Mouse (Mus musculus) left cerebral cortex, postnatal 36 days (tissue): ENCODE measurements around the gene Cd300a. TPM values are rescaled to one million over a fixed set of nuclear protein-coding genes. Genes with fewer than 3 reads are reported as not detected.
A peak's percentile ranks its signal among the peaks of the same experiment; 100 is the strongest.

Experiments
- DNase-seq, 2 experiments: peaks; one replicate each; pipeline ENCODE4 v3.0.0; 2021 to 2022; ENCODE audit warnings: low spot score in 2 of 2, mixed read lengths in 1 of 2
- intact Hi-C: fragments of 180-260 bp; cut with DNase I; formaldehyde crosslinking; loops from one replicate; pipeline ENCODE4 v1.15.1; 2025
- total RNA-seq, 2 experiments: library from RNA; stranded (reverse); gene quantifications; 2 replicates each; pipeline ENCODE4 v1.2.3; 2021

The Cd300a gene
- under 1 TPM; 0.42 to 0.61 TPM for total RNA-seq

DNA sequence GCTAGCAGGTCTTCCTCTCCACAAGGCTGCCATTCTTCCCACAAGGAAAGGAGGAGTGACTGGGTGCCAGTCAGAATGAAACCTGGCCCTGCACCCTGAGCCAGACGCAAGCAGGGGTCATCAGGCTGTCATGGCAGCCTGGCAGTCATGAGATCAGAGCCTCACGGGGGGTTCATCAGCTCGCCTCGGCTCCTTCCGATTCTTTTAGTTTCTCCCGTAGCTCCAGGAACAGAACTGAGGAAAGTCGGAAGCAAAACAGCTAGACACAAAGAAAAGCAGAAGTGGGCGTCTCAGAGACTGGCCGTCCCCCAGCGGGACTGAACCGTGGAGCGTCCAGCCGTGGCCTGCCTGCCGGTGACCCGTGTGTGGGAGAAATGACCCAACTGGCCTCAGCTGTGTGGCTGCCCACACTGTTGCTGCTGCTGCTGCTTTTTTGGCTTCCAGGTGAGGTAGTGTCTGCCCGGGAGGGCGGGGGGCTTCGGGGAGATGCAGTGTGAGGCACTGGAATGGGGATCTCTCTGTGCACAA, at the start of gene Cd300a:
Gene Cd300a, plus strand, starts transcription at position 51 of the 528 bp plus-strand sequence.
- intact Hi-C loops = no loop called here

DNA sequence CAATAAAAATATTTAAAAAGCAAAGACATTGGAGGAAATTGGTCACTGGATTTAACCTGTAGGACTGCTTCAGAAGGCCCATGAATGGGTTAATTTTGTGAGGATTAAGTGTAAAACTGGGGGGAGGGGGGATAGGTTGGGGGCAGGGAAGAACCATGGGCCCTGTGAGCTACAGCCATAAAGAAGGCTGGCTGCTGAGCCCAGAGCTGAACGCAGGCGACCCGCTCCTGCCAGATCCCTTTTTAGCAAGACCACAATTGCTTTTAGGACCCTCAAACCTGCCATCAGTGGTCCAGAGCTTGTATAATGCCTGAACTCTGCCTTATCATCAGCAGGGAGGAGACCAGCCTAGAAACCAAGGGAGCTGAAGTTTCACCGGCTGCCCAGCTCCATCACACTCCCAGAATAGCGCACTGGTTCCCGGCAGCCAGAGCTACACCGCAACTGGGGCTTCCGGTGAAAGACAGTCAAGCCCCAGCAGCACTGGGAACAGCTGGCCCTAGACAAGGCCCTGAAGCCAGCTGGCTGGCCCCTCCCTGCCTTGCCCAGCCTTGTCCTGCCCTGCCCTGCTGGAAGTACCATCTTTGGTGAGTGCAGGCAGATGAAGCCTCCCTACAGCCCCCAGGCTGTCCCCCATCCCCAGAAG, 45.9 kb upstream of the Cd300a start:
- no peak for DNase-seq
- intact Hi-C loops = no loop called here

More for the DNA sequence above, at the start of gene Cd300a:
- DNase-seq = no peak

DNA sequence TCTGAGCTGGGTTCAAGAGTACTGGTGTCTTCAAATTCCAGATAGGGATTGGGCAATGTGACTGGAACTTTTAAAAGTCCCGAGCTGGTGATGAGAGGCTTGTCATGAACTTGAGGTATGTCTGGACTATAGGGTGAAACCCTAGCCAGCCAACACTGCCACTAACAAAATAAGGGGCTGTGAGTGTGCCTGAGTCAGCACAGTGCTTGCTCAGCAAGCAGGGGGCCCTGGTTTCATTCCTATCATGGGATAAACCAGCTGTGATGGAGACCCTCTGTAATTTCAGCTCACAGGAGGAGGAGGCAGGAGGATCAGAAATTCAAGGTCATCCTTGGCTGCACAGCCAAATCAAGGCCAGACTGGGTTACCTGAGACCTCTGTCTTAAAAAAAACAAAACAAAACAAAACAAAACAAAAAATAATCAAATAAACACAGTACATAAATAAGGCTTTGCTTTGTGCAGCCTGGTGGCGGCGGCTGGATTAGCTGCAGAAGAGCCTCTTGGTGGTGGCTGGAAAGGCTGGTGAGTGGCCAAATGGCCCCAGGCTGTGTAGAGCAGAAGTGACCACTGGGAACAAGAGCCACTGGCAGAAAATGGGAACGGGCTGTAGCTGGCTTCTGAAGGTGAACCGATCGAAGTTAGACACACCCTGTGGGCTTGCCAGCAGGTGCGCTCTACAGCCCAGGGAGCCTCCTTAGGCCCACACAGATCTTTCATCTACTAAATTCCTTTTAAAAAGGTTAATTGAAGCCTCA, 45.2 kb upstream of the Cd300a start:
- intact Hi-C loops = no loop called here
- DNase-seq = no peak

DNA sequence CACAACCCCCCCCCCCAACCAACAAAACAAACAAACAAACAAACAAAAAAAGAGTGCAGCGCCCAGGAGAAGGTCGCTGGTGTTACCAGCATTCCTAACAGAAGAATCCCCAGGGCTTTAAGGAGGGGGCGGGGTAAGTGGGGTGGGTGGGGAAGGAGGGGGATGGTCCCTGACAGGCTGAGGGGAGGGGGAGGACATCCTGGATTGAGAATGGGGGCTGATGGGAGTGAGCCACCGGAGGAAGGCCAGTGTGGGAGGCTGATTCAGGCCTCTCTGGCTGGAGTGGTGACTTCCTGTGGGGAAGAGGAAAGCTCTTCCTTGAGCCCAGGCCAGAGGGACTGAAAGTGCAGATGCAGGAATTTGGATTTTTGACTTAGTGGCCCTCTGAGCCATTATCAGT, 43.5 kb upstream of the Cd300a start:
- intact Hi-C loops = no loop called here
- DNase-seq = no peak

DNA sequence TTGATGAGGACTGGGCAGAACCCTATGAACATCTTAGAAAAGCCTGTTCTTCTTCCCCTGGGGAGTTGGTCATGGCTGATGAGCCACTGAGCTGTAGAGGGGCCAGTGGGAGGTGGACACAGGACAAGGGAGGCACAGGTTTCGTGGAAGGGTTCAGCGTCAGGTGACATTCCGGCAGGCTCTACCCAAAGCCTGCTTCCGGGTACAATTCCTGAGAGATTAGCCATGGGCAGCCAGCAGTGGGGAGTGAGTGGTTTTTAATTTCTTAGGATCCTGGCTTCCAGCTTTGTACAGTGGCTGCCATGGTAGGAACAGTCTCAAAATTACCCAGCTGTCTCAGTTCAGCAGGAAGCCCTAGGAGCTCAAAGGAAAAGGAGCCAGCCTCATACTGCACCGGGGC, 42.8 kb upstream of the Cd300a start:
- no peak for DNase-seq
- intact Hi-C loops = no loop called here

DNA sequence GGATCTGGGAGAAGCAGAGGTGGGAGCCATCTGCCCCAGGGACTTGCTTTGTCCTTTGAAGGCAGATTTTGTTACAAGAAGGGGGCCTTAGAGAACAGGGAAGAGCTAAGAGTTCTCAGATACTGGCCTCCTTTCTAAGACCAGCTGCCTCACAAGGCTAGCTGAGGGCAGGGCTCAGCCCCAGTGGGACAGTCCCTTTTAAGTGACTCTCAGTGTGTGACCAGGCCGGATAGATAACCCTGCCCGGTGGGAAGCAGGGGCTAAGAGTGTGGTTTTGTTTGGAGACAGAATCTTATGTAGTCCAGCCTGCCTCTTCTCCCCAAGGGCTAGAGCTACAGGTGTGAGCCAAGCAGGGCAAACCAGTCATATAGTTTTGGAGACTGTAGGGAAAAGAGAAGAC, 40.3 kb upstream of the Cd300a start:
- intact Hi-C loops = no loop called here
- DNase-seq = no peak

DNA sequence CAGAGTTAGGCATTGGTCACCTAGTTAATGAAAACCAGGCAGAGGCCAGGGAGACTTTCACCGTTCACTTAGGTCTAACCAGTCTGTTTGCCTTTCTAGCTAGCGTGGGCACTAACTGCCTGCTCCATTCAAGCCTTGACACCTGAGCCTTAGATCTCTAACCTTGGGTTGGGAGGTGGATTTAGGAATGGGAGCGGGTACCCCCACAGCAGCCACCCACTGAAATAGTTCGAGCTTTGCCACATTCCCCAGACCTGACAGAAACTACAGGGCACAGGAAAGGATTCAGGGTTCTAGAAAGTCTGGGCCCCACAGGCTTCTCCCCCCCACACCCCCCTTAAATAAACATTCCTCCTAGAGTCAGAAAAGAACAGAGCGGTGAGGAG, 39.8 kb upstream of the Cd300a start:
- no peak for DNase-seq
- intact Hi-C loops = no loop called here

DNA sequence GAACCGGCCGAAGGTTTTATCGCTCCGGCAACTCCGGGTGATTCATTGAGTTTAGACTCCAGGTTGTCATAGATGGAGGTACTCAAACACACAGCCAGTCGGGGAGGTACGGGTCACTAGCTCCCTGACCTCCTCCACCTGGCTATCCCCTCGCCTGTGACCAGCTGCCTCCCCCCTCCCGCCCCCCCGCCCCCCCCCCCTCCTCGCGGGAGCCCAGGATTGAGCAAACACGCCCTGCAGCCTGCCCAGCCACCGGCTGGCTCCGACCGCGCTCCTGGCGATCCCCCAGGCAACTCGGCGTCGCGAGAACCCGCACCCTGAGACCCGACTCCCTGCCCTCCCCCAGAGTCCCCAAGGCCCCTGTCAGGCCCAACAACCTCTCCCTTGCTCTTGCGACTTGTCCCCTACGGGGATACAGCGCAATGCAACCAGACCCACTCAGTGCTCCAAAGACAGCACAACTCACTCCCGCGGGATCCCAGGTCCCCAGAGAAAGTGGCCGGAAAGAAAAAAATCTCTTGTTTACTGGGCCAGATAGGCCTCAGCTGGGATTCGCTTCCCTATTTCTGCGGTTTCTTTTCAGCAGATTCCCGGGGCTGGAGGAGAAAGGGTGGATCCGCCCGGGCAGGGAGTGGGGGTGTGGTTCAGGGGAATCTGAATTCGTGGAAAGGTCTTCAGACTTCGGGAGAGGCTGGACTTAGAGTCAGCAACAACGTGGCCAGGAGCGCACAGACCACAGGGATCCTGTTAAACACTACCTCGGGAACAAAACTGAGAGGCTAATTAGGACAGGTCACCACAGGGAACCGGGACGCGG, 39.2 kb upstream of the Cd300a start, which contains the start of gene Gprc5c:
Gene Gprc5c, plus strand, starts transcription at position 701 of the 817 bp plus-strand sequence.
- no peak for DNase-seq
- intact Hi-C loops = no loop called here

DNA sequence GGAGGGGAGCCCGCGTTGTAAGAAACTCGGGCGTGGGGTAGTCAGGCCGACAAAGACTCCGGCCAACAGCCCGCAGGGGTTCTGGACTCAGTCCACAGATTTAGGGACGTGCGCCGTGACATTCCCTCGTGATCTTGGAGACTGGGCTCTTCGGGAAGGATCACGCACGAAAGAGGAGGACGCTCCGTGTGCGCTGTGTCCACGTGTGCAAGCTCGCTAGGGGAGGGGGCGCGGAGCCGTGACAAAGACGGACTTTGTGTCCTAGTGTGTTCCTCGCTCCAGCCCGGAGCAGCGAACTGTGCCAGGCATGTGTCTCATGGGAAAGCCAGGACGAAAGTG, 38.6 kb upstream of the Cd300a start:
- intact Hi-C loops = no loop called here

DNA sequence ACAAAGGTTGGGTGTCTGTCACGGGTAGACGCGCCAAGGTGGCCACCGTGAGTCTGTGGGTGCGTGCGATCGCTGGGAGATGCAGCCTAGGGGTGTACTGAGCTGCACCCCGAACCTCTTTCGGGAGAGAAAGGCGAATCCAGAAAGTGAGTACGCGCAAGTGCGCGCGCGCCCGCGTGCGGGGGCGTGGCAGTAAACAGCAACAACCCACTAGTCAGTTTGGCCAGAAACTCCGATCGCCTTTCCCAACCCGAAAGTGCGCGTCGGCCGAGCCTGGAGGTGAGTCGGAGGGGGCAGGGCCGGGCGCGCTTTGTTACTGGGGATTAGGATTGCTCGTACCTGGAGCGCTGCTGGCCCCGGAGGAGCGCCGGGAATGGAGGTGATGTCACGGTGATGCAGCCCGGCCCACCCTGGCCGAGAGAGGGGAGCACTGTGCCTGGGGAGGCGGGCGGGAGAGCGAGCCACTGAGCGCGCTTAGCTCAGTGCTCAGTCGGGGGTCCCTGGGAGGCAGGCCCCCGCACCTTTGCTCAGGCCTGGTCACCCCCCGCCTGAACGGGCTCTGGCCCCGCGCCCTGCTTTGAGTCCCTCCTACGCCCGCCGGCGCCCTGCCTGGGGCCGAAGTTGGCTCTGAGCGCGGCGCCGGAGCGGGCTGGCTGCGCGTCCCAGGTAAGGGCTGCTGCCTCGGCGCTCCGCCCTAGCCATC, 38.1 kb upstream of the Cd300a start:
- intact Hi-C loops = no loop called here
- DNase-seq = peak; percentile 15 to 27

More for the DNA sequence above, 38.6 kb upstream of the Cd300a start:
- DNase-seq = no peak

DNA sequence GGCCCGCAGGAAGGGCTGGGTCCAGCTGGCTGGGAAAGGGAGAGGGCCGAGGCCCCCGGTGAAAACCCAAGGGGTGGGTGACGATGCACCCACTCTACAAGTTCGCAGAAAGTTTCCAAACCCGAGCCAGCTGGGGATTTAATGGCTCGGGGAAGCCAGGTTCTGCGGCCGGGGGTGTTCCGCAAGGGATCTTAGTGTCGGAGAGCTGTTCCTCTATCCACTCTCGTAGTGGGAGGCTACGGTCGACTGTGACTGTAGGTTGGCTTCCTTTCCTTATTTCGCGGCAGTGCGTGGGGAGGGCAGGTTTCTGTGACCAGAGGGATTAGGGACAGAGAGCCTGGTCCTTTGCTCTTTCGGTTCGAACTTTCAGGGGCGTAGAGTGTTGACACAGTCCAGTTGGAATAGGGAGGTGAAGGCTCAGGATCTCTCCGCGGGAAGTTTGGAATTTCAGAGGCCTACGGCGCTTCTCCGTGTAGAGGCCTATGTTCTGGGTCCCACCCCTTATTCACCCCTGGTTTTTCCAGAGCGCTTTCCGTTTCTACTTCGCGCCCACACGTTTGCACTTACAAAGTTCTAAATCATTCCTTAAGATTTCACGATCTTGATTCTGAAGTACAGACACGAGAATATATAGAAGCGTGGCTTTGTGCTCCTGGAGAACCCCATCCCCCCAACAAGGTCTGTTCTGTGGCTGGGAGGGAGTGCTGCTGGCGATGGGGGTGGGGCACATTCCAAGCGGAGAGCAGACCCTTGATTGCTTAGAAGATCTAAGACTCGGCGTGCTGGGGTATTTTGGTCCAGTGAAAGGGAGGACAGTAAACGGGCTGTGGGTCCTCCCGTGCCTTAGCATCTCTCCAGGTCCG, 37.3 kb upstream of the Cd300a start:
- DNase-seq = peak in 1 of 2 experiments; percentile 10
- intact Hi-C loops = no loop called here

DNA sequence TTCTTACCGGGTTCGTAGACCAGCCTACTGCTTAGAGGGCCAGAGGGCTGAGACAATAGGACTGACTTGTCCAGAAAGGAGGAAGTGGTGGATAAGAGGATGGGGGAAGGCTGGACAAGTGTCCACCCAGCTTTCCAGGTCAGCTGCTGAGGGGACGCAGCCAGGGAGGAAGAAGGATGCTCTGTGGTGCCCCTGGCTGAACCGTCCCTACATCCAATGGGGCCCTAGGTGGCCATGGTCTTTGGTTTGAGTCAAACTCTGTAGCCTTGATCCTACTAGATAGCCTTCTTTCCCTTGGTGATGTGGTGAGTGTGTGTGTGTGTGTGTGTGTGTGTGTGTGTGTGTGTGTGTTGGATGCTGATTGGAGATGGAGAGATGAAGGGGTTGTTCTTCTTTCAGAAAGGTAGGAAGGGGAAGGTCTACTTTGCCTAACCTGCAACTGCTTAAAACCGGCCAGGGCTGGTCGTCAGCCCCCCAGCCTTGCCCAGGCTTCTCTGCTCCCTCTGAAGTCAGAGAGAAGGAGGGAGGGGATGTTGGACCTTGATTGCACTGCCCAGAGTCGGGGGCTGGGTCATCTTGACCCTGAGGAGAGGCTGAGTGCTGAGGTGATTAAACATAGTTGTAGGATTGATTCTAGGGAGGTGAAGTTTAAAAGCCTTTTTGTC, 36.5 kb upstream of the Cd300a start:
- intact Hi-C loops = no loop called here
- DNase-seq = no peak

DNA sequence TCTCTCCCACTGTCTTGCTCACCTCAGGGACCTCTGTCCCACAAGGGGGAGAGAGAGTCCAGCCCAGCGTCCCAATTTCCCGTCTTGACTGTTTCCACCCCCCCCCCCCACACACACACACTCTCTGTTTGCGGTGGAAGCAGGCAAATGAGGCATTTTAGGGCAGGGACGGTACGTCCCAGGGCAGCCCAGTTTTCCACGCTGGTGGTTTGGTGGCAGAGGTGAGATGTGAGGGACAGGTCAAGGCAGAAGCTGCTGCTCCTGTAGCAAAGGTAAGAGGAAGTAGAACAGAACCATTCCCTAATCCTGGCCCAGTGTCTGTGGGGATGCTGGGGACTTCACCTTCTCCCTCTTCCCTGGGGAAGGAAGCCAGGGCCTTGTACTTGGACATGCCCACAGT, 35.3 kb upstream of the Cd300a start:
- intact Hi-C loops = no loop called here
- no peak for DNase-seq

DNA sequence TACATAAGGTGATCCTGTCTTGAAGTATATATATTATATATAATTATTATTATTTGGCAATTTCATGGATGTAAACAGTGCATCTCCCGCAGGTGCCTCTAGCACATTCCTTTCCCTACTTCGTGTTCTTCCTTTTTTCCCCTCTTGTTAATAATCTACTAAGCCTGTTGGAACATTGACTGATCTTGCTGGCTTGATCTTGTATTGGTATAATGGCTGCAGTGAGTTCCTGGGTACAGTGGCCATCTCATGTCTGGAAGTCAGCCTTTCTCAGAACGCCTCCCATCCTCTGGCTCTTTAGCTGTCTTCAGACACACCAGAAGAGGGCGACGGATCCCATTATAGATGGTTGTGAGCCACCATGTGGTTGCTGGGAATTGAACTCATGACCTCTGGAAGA, 33.7 kb upstream of the Cd300a start:
- intact Hi-C loops = no loop called here
- DNase-seq = no peak

DNA sequence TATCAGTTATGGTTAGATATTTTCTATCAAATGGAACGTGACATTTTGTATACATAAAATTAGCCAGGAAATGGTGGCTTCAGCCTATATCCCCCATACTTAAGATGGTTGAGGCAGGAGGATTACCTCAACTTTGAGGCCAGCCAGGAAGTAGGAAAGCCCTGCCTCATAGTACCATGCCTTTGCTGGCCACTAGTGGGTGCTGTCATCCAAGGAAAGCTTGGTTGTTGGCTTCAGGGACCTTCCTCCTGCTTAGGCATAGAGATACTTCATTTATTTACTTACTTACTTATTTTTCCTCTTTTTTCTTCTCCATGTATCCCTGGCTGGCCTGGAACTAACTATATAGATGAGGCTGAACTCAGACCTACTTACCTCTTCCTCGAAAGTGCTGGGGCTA, 31.2 kb upstream of the Cd300a start:
- DNase-seq = no peak
- intact Hi-C loops = no loop called here

DNA sequence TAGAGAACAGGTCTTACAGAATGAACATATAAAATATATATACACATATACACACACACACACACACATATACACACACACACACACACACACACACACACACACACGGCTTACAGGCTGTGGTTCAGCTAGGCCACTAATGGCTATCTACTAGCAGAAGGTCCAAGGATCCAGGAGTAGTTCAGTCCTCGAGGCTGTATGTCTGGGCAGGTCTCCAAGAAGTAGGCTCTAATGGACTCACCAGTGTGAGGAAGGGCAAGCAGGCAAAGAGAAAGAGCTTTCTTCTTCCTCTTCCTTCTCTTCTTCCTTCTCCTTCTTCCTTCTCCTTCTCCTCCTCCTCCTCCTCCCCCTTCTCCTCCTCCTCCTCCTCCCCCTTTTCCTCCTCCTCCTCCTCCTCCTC, 28.8 kb upstream of the Cd300a start:
- no peak for DNase-seq
- intact Hi-C loops = no loop called here

DNA sequence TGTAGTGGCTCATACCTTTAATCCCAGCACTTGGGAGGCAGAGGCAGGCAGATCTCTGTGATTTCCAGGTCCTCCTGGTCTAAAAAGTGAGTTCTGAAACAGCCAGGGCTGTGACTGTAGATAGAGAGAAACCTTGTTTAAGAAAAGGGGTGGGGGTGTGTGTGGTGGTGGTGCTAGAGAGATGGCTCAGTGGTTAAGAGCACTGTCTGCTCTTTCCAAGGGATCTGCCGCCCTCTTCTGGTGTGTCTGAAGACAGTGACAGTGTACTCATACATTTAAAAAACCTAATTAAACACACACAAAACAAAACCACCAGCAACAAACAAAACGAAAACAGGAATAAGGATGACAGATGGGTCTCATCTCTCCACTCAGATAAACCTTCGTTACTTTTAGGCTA, 27.2 kb upstream of the Cd300a start:
- no peak for DNase-seq
- intact Hi-C loops = no loop called here

DNA sequence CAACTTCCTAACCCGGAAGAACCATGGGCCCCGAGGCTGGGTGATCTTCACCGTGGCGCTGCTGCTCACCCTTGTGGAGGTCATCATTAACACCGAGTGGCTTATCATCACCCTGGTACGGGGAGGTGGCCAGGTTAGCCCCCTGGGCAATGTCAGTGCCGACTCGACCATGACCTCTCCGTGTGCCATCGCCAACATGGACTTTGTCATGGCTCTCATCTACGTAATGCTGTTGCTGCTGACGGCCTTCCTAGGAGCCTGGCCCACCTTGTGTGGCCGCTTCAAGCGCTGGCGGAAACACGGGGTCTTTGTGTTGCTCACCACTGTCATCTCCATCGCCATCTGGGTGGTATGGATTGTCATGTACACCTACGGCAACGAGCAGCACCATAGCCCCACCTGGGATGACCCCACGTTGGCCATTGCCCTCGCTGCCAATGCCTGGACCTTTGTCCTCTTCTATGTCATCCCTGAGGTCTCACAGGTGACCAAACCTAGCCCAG, 25.9 kb upstream of the Cd300a start:
- DNase-seq = no peak
- intact Hi-C loops = no loop called here
